Mouse (Mus musculus) liver, postnatal 0 days (tissue): ENCODE measurements at regions not wholly inside any gene's neighbourhood (a gene's known extent, or its start where the extent isn't known, plus 50 kb on each side); places are given as distances from the start of the nearest gene placed in this dataset.

ENCODE experiments used
- CTCF ChIP-seq: sonication (generic); IDR thresholded peaks from 2 replicates; pipeline ENCODE4 v1.5.1; 2016; ENCODE audit warnings: antibody characterized with exemption, low read depth
- EP300 ChIP-seq: IDR thresholded peaks from 2 replicates; pipeline ENCODE4 v1.6.1; 2016; ENCODE audit warnings: antibody characterized with exemption, low read depth, mild to moderate bottlenecking

GRCm38 (mm10) chr14:76662871-76663270, 106.2 kb upstream of the Serp2 start:
- no peak for TF ChIP-seq CTCF
- TF ChIP-seq EP300, result no peak
